Mouse (Mus musculus): ENCODE measurements around the gene Zfp423. TPM values are rescaled to one million over a fixed set of nuclear protein-coding genes. Genes with fewer than 3 reads are reported as not detected.

Gene Zfp423
- polyA plus RNA-seq, 1 experiment: 2.7 TPM

GRCm38 (mm10) chr8:87823172-87823571, 136.2 kb downstream of the Zfp423 start:
- TF ChIP-seq CTCF (IDR thresholded peaks at IDR 0.05; ENCODE audit: borderline replicate concordance, control insufficient read depth, extremely low read depth, insufficient read depth, low read length, poor library complexity): no peak
- TF ChIP-seq POLR2A (IDR thresholded peaks at IDR 0.05; ENCODE audit: control insufficient read depth, extremely low read depth, insufficient read depth, low read length, poor library complexity): no peak
- no peaks in the 10 kb centered on the region for H3K27me3 ChIP-seq (ENCODE audit: control insufficient read depth, insufficient read depth, low read length)
- H3K36me3 ChIP-seq (ENCODE audit: control insufficient read depth, insufficient read depth, low read length): no peaks in the 10 kb centered on the region
- no peak overlapping the region for H3K4me3 ChIP-seq (ENCODE audit: control insufficient read depth, insufficient read depth, low read length)
- H3K27ac ChIP-seq (ENCODE audit: control insufficient read depth, insufficient read depth, low read length): no peak overlapping the region
- 55% methylated on average over 7 of the region's 7 CpGs for WGBS
- H3K4me1 ChIP-seq (replicated peaks; ENCODE audit: control insufficient read depth, insufficient read depth, low read length): no peaks in the 10 kb centered on the region
- no peak for DNase-seq

- 66% methylated on average over 12 of the region's 12 CpGs for WGBS
- DNase-seq: no peak
Measured at GRCm38 (mm10) chr8:87822690-87823089, 136.7 kb downstream of the Zfp423 start.

GRCm38 (mm10) chr8:87822175-87822574, 137.2 kb downstream of the Zfp423 start:
- no peak for TF ChIP-seq POLR2A (IDR thresholded peaks at IDR 0.05; ENCODE audit: control insufficient read depth, extremely low read depth, insufficient read depth, low read length, poor library complexity)
- TF ChIP-seq CTCF (IDR thresholded peaks at IDR 0.05; ENCODE audit: borderline replicate concordance, control insufficient read depth, extremely low read depth, insufficient read depth, low read length, poor library complexity): no peak
- no peak overlapping the region for H3K4me3 ChIP-seq (ENCODE audit: control insufficient read depth, insufficient read depth, low read length)
- H3K4me1 ChIP-seq (replicated peaks; ENCODE audit: control insufficient read depth, insufficient read depth, low read length): no peaks in the 10 kb centered on the region
- no peak overlapping the region for H3K27ac ChIP-seq (ENCODE audit: control insufficient read depth, insufficient read depth, low read length)
- no peaks in the 10 kb centered on the region for H3K27me3 ChIP-seq (ENCODE audit: control insufficient read depth, insufficient read depth, low read length)
- DNase-seq: no peak
- H3K36me3 ChIP-seq (ENCODE audit: control insufficient read depth, insufficient read depth, low read length): no peaks in the 10 kb centered on the region
- 81% methylated on average over 11 of the region's 11 CpGs for WGBS

More at GRCm38 (mm10) chr8:87822690-87823089, 136.7 kb downstream of the Zfp423 start:
- Histone ChIP-seq H3K27ac (ENCODE audit: control insufficient read depth, insufficient read depth, low read length) (no peak overlapping the region), H3K4me3 (ENCODE audit: control insufficient read depth, insufficient read depth, low read length) (no peak overlapping the region), H3K27me3 (ENCODE audit: control insufficient read depth, insufficient read depth, low read length) (no peaks in the 10 kb centered on the region), H3K36me3 (ENCODE audit: control insufficient read depth, insufficient read depth, low read length) (no peaks in the 10 kb centered on the region), H3K4me1 (replicated peaks; ENCODE audit: control insufficient read depth, insufficient read depth, low read length) (no peaks in the 10 kb centered on the region)
- TF ChIP-seq CTCF (IDR thresholded peaks at IDR 0.05; ENCODE audit: borderline replicate concordance, control insufficient read depth, extremely low read depth, insufficient read depth, low read length, poor library complexity) (no peak), POLR2A (IDR thresholded peaks at IDR 0.05; ENCODE audit: control insufficient read depth, extremely low read depth, insufficient read depth, low read length, poor library complexity) (no peak)

- Histone ChIP-seq H3K27me3 (ENCODE audit: control insufficient read depth, insufficient read depth, low read length) (no peaks in the 10 kb centered on the region), H3K4me1 (replicated peaks; ENCODE audit: control insufficient read depth, insufficient read depth, low read length) (no peaks in the 10 kb centered on the region), H3K36me3 (ENCODE audit: control insufficient read depth, insufficient read depth, low read length) (no peaks in the 10 kb centered on the region), H3K4me3 (ENCODE audit: control insufficient read depth, insufficient read depth, low read length) (no peak overlapping the region), H3K27ac (ENCODE audit: control insufficient read depth, insufficient read depth, low read length) (no peak overlapping the region)
- TF ChIP-seq CTCF (IDR thresholded peaks at IDR 0.05; ENCODE audit: borderline replicate concordance, control insufficient read depth, extremely low read depth, insufficient read depth, low read length, poor library complexity) (no peak), POLR2A (IDR thresholded peaks at IDR 0.05; ENCODE audit: control insufficient read depth, extremely low read depth, insufficient read depth, low read length, poor library complexity) (no peak)
- 84% methylated on average over 2 of the region's 2 CpGs for WGBS
- no peak for DNase-seq
Measured at GRCm38 (mm10) chr8:87821655-87822054, 137.7 kb downstream of the Zfp423 start.

- no peaks in the 10 kb centered on the region for H3K27me3 ChIP-seq (ENCODE audit: control insufficient read depth, insufficient read depth, low read length)
- no peak overlapping the region for H3K27ac ChIP-seq (ENCODE audit: control insufficient read depth, insufficient read depth, low read length)
- H3K4me3 ChIP-seq (ENCODE audit: control insufficient read depth, insufficient read depth, low read length): no peak overlapping the region
- TF ChIP-seq POLR2A (IDR thresholded peaks at IDR 0.05; ENCODE audit: control insufficient read depth, extremely low read depth, insufficient read depth, low read length, poor library complexity) (no peak), CTCF (IDR thresholded peaks at IDR 0.05; ENCODE audit: borderline replicate concordance, control insufficient read depth, extremely low read depth, insufficient read depth, low read length, poor library complexity) (no peak)
- no peaks in the 10 kb centered on the region for H3K36me3 ChIP-seq (ENCODE audit: control insufficient read depth, insufficient read depth, low read length)
- no peak for DNase-seq
- no peaks in the 10 kb centered on the region for H3K4me1 ChIP-seq (replicated peaks; ENCODE audit: control insufficient read depth, insufficient read depth, low read length)
- WGBS: 90% methylated on average over 3 of the region's 3 CpGs
Measured at GRCm38 (mm10) chr8:87819263-87819662, 140.1 kb downstream of the Zfp423 start.

- WGBS: 93% methylated on average over 7 of the region's 7 CpGs
- no peak for DNase-seq
- Histone ChIP-seq H3K27ac (ENCODE audit: control insufficient read depth, insufficient read depth, low read length) (no peak overlapping the region), H3K27me3 (ENCODE audit: control insufficient read depth, insufficient read depth, low read length) (no peaks in the 10 kb centered on the region), H3K36me3 (ENCODE audit: control insufficient read depth, insufficient read depth, low read length) (no peaks in the 10 kb centered on the region), H3K4me1 (replicated peaks; ENCODE audit: control insufficient read depth, insufficient read depth, low read length) (no peaks in the 10 kb centered on the region), H3K4me3 (ENCODE audit: control insufficient read depth, insufficient read depth, low read length) (no peak overlapping the region)
- no peak for TF ChIP-seq POLR2A (IDR thresholded peaks at IDR 0.05; ENCODE audit: control insufficient read depth, extremely low read depth, insufficient read depth, low read length, poor library complexity)
- no peak for TF ChIP-seq CTCF (IDR thresholded peaks at IDR 0.05; ENCODE audit: borderline replicate concordance, control insufficient read depth, extremely low read depth, insufficient read depth, low read length, poor library complexity)
Measured at GRCm38 (mm10) chr8:87818506-87818905, 140.9 kb downstream of the Zfp423 start.

- Histone ChIP-seq H3K4me3 (ENCODE audit: control insufficient read depth, insufficient read depth, low read length) (no peak overlapping the region), H3K4me1 (replicated peaks; ENCODE audit: control insufficient read depth, insufficient read depth, low read length) (no peaks in the 10 kb centered on the region), H3K36me3 (ENCODE audit: control insufficient read depth, insufficient read depth, low read length) (no peaks in the 10 kb centered on the region), H3K27ac (ENCODE audit: control insufficient read depth, insufficient read depth, low read length) (no peak overlapping the region), H3K27me3 (ENCODE audit: control insufficient read depth, insufficient read depth, low read length) (no peaks in the 10 kb centered on the region)
- DNase-seq: no peak
- WGBS: 80% methylated on average over 5 of the region's 5 CpGs
- TF ChIP-seq CTCF (IDR thresholded peaks at IDR 0.05; ENCODE audit: borderline replicate concordance, control insufficient read depth, extremely low read depth, insufficient read depth, low read length, poor library complexity) (no peak), POLR2A (IDR thresholded peaks at IDR 0.05; ENCODE audit: control insufficient read depth, extremely low read depth, insufficient read depth, low read length, poor library complexity) (no peak)
Measured at GRCm38 (mm10) chr8:87816141-87816540, 143.3 kb downstream of the Zfp423 start.
